In the genomic region with DNA sequence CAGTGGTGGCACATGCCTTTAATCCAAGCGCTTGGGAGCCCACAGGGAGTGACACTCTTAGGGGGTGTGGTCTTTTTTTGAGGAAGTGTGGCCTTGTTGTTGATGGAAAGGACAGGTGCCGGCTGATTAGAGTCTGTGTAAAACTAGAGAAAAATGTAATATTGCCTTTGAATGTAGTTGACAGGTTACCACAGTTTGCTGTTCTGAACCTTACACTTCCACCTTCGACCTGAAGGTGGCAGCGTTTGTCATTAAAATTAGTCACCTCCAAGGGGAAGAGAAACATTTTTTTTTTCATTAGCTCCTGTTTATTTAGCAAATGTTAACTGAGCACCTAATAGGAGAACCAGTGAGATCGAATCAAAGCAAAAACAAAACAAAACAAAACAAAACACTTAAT, we compare ENCODE assay signal across 9 mouse cellular contexts. TPM values are rescaled to one million over a fixed set of nuclear protein-coding genes. Genes with fewer than 3 reads are reported as not detected.
A peak's percentile ranks its signal among the peaks of the same experiment; 100 is the strongest.
DNase-seq lines count a peak whose midpoint lies in the region; ATAC-seq and TF ChIP-seq lines count a peak whose summit lies in the region.
"Had no signal": no experiment of that assay in that cellular context is flagged by ENCODE, and none has a peak within 500 bp of the region (broad histone marks: within the 10 kb centered on the region; RNA-seq: fewer than 3 reads in every experiment).

No protein-coding gene starts in this region.

- no peak overlapping the region for H3K4me2 ChIP-seq in liver, embryonic 11.5 days
- H3K4me2 ChIP-seq in hindbrain, postnatal 0 days (ENCODE audit: low read depth, low read length), result no peak overlapping the region
- H3K4me2 ChIP-seq in limb, embryonic 11.5 days (ENCODE audit: low read depth, severe bottlenecking), result no peak overlapping the region

- DNase-seq in liver, adult 2 months (ENCODE audit: extremely low read depth, low read depth, low spot score), result peak; percentile 70
- DNase-seq in liver, embryonic 11.5 days (ENCODE audit: low spot score), result no peak
- no peak for DNase-seq in Patski (ENCODE audit: low read depth, low spot score)
- DNase-seq in cerebellum, postnatal 14 days, result peak; percentile 89 to 91
- peak; percentile 81 for DNase-seq in hindbrain, postnatal 0 days (ENCODE audit: low spot score)
- peak; percentile 81 for DNase-seq in limb, embryonic 11.5 days (ENCODE audit: low spot score)
- peak; percentile 64 for DNase-seq in right cerebral cortex, adult 18-20 months
- peak; percentile 74 to 76 for DNase-seq in urinary bladder, postnatal 36 days (ENCODE audit: low spot score in 2 of 2)

- H3K9me3 ChIP-seq in liver, embryonic 11.5 days (ENCODE audit: control insufficient read depth, low read length), result no peaks in the 10 kb centered on the region
- H3K9me3 ChIP-seq in hindbrain, postnatal 0 days (ENCODE audit: low read length), result no peaks in the 10 kb centered on the region
- no peaks in the 10 kb centered on the region for H3K9me3 ChIP-seq in limb, embryonic 11.5 days (ENCODE audit: control insufficient read depth, low read length)

- H3K27ac ChIP-seq in liver, adult 2 months (replicated peaks; ENCODE audit: insufficient read depth, low read depth, low read length), result no peak overlapping the region
- no peak overlapping the region for H3K27ac ChIP-seq in liver, embryonic 11.5 days (ENCODE audit: low read depth, low read length)
- no peak overlapping the region for H3K27ac ChIP-seq in hindbrain, postnatal 0 days
- H3K27ac ChIP-seq in limb, embryonic 11.5 days (replicated peaks; ENCODE audit: low read depth, low read length), result no peak overlapping the region

- TF ChIP-seq CTCF in liver, adult 2 months (IDR thresholded peaks at IDR 0.05; ENCODE audit: low read depth, low read length), result peak; percentile 46; the same call in 1 of the 2 replicates
- TF ChIP-seq CTCF in Patski (IDR thresholded peaks at IDR 0.05), result peak; percentile 74
- peak; percentile 83 for TF ChIP-seq CTCF in hindbrain, postnatal 0 days (IDR thresholded peaks at IDR 0.05; ENCODE audit: low read depth)

- no peak overlapping the region for H3K9ac ChIP-seq in liver, adult 2 months (ENCODE audit: low read depth, low read length)
- H3K9ac ChIP-seq in liver, embryonic 11.5 days (ENCODE audit: low read depth, low read length), result no peak overlapping the region
- no peak overlapping the region for H3K9ac ChIP-seq in hindbrain, postnatal 0 days (replicated peaks; ENCODE audit: low read length)
- H3K9ac ChIP-seq in limb, embryonic 11.5 days (ENCODE audit: low read length), result no peak overlapping the region

- CTCF ChIA-PET in Patski (lab: Charles Lee), result interaction anchor here (0.7 to 7.2 kb wide), 10 partner anchors 13 to 122 kb away, joined by 3 to 90 read pairs (median 5); no protein-coding TSS in a partner anchor

- in situ Hi-C loops in Patski (cut with MboI; ENCODE audit: low pct_unique_long_range_greater_than_20kb), result loop anchor here (5.0 kb wide), 1 partner anchor 79 kb away; no protein-coding TSS in a partner anchor

- no peak for TF ChIP-seq POLR2A in liver, adult 2 months (IDR thresholded peaks at IDR 0.05; ENCODE audit: extremely low read depth, insufficient read depth, low read length)

- WGBS in liver, adult 2 months, result 18% methylated on average over 5 of the region's 5 CpGs
- 24% methylated on average over 5 of the region's 5 CpGs for WGBS in liver, embryonic 11.5 days
- WGBS in hindbrain, postnatal 0 days, result 30% methylated on average over 5 of the region's 5 CpGs
- WGBS in limb, embryonic 11.5 days, result 30% methylated on average over 5 of the region's 5 CpGs

- H3K79me2 ChIP-seq in liver, adult 2 months (ENCODE audit: control insufficient read depth, insufficient read depth, low read length), result peaks cover 4% of the 10 kb centered on the region; the same call in 1 of the 2 replicates

- POLR2A ChIA-PET in Patski (lab: Charles Lee), result no interaction called here

- no peaks in the 10 kb centered on the region for H3K4me1 ChIP-seq in liver, adult 2 months (ENCODE audit: control insufficient read depth, insufficient read depth, low read length)
- H3K4me1 ChIP-seq in liver, embryonic 11.5 days (replicated peaks; ENCODE audit: control insufficient read depth, insufficient read depth, low read length), result peaks cover 6% of the 10 kb centered on the region
- H3K4me1 ChIP-seq in hindbrain, postnatal 0 days (ENCODE audit: insufficient read depth, low read length), result no peaks in the 10 kb centered on the region
- 0 out of 2 replicates have a peak, but pooled peaks cover 2% of the 10 kb centered on the region for H3K4me1 ChIP-seq in limb, embryonic 11.5 days (ENCODE audit: control insufficient read depth, insufficient read depth, low read length)

- H3K27me3 ChIP-seq in liver, adult 2 months (ENCODE audit: control insufficient read depth, insufficient read depth, low read length), result no peaks in the 10 kb centered on the region
- no peaks in the 10 kb centered on the region for H3K27me3 ChIP-seq in liver, embryonic 11.5 days (replicated peaks; ENCODE audit: control insufficient read depth, insufficient read depth, low read length)
- H3K27me3 ChIP-seq in Patski, result no peaks in the 10 kb centered on the region
- H3K27me3 ChIP-seq in hindbrain, postnatal 0 days (ENCODE audit: insufficient read depth, low read length), result no peaks in the 10 kb centered on the region
- H3K27me3 ChIP-seq in limb, embryonic 11.5 days (ENCODE audit: control insufficient read depth, insufficient read depth, low read length), result no peaks in the 10 kb centered on the region

- H3K4me3 ChIP-seq in liver, adult 2 months (ENCODE audit: insufficient read depth, low read depth, low read length), result no peak overlapping the region
- no peak overlapping the region for H3K4me3 ChIP-seq in liver, embryonic 11.5 days (ENCODE audit: low read depth, low read length)
- H3K4me3 ChIP-seq in hindbrain, postnatal 0 days (ENCODE audit: low read length), result no peak overlapping the region
- H3K4me3 ChIP-seq in limb, embryonic 11.5 days (ENCODE audit: low read depth, low read length), result no peak overlapping the region
- H3K4me3 ChIP-seq: myocyte had no signal

- no peaks in the 10 kb centered on the region for H3K36me3 ChIP-seq in liver, adult 2 months (ENCODE audit: control insufficient read depth, insufficient read depth, low read length)
- H3K36me3 ChIP-seq in liver, embryonic 11.5 days (ENCODE audit: control insufficient read depth, insufficient read depth, low read length), result no peaks in the 10 kb centered on the region
- H3K36me3 ChIP-seq in hindbrain, postnatal 0 days (ENCODE audit: insufficient read depth, low read length), result no peaks in the 10 kb centered on the region
- H3K36me3 ChIP-seq in limb, embryonic 11.5 days (ENCODE audit: control insufficient read depth, insufficient read depth, low read length), result no peaks in the 10 kb centered on the region

- ATAC-seq in liver, embryonic 11.5 days (replicated peaks; ENCODE audit: low FRiP score), result no peak
- ATAC-seq in Patski, result no peak
- no peak for ATAC-seq in hindbrain, postnatal 0 days
- no peak for ATAC-seq in limb, embryonic 11.5 days (ENCODE audit: insufficient number of reproducible peaks, low FRiP score, low TSS enrichment, low read depth)

RNA-seq across cellular contexts. Expression of gene Tctn1, which starts 3.6 kb away (rescaled TPM):
- 1.6 and 1.9 TPM in 2 replicates for total RNA-seq in liver, adult 2 months (2014; rRNA removed)
- 3.5 and 5.9 TPM in 2 replicates for polyA plus RNA-seq in liver, adult 2 months (2012; rRNA removed)
- 2.1 and 3.1 TPM in 2 replicates for polyA plus RNA-seq in liver, embryonic 11.5 days (2014; fragmentation: Nextera tagmentation; extraction: Ambion mirVana)
- polyA plus RNA-seq in Patski (2021), result 50.7 TPM
- total RNA-seq in hindbrain, postnatal 0 days (2014; rRNA removed), result 30.3 and 30.6 TPM in 2 replicates
- polyA plus RNA-seq in hindbrain, postnatal 0 days (2015; fragmentation: Nextera tagmentation; extraction: Ambion mirVana), result 6.5 TPM in 2 replicates
- polyA plus RNA-seq in limb, embryonic 11.5 days (2014; fragmentation: Nextera tagmentation; extraction: Ambion mirVana), result 3.6 and 4.0 TPM in 2 replicates

RNA-seq across cellular contexts. Expression of gene Pptc7, which starts 16.3 kb away (rescaled TPM):
- total RNA-seq in liver, adult 2 months (2014; rRNA removed), result 16.3 and 17.6 TPM in 2 replicates
- polyA plus RNA-seq in liver, adult 2 months (2012; rRNA removed), result 8.7 and 9.5 TPM in 2 replicates
- polyA plus RNA-seq in liver, embryonic 11.5 days (2014; fragmentation: Nextera tagmentation; extraction: Ambion mirVana), result 6.7 and 8.2 TPM in 2 replicates
- polyA plus RNA-seq in Patski (2021), result 31.1 TPM
- 15.8 and 18.7 TPM in 2 replicates for total RNA-seq in hindbrain, postnatal 0 days (2014; rRNA removed)
- 6.9 and 7.2 TPM in 2 replicates for polyA plus RNA-seq in hindbrain, postnatal 0 days (2015; fragmentation: Nextera tagmentation; extraction: Ambion mirVana)
- polyA plus RNA-seq in limb, embryonic 11.5 days (2014; fragmentation: Nextera tagmentation; extraction: Ambion mirVana), result 8.5 and 9.2 TPM in 2 replicates

Comparison
In these comparisons a context has a peak if more than half of its experiments do, and no peak if none do; other contexts are left out.
1. DNase-seq: peak in liver, adult 2 months (single experiment), cerebellum, postnatal 14 days (2 of 2), hindbrain, postnatal 0 days (single experiment), limb, embryonic 11.5 days (single experiment), right cerebral cortex, adult 18-20 months (single experiment) and urinary bladder, postnatal 36 days (2 of 2); none in liver, embryonic 11.5 days (single experiment) and Patski (single experiment).
2. Peak in every context shown above with its lines, with median percentiles within 50 percentile points of each other: CTCF ChIP-seq.